Mouse (Mus musculus) embryonic facial prominence, embryonic 12.5 days (tissue): Measurements from ENCODE around the gene Tbc1d8b. TPM values are rescaled to one million over a fixed set of nuclear protein-coding genes. Genes with fewer than 3 reads are reported as not detected.

ENCODE experiments used
- ATAC-seq: fragments of 200-750 bp; cut with Nextera tagmentation; 2 replicates; pipeline ENCODE4 v1.8.0; 2017; ENCODE audit not compliant: insufficient number of reproducible peaks, insufficient read depth, low FRiP score, low TSS enrichment
- H3K27ac ChIP-seq: fragments of 300-500 bp; sonication (generic); 2 replicates; pipeline ENCODE4 v1.5.1; 2016; ENCODE audit warnings: mild to moderate bottlenecking
- H3K27me3 ChIP-seq: fragments of 300-500 bp; sonication (generic); 2 replicates; pipeline ENCODE4 v1.6.1; 2016; ENCODE audit warnings: mild to moderate bottlenecking, moderate library complexity
- H3K36me3 ChIP-seq: fragments of 300-500 bp; sonication (generic); 2 replicates; pipeline ENCODE4 v1.6.1; 2016; ENCODE audit warnings: mild to moderate bottlenecking
- H3K4me1 ChIP-seq: fragments of 300-500 bp; sonication (generic); 2 replicates; pipeline ENCODE4 v1.6.1; 2016
- H3K4me2 ChIP-seq: fragments of 300-500 bp; sonication (generic); replicated peaks from 2 replicates; pipeline ENCODE4 v1.6.1; 2016; ENCODE audit warnings: mild to moderate bottlenecking, moderate library complexity
- H3K4me3 ChIP-seq: fragments of 300-500 bp; sonication (generic); 2 replicates; pipeline ENCODE4 v1.5.1; 2016; ENCODE audit warnings: mild to moderate bottlenecking
- H3K9ac ChIP-seq: fragments of 300-500 bp; sonication (generic); 2 replicates; pipeline ENCODE4 v1.6.1; 2016; ENCODE audit warnings: mild to moderate bottlenecking, moderate library complexity
- H3K9me3 ChIP-seq: fragments of 300-500 bp; sonication (generic); 2 replicates; pipeline ENCODE4 v1.6.1; 2016; ENCODE audit warnings: mild to moderate bottlenecking, moderate library complexity
- WGBS: fragments of 180-500 bp; shearing (Covaris S2); methylation state at CpG from one replicate; pipeline ENCODE4 v1.1.7; 2016; 5-methylcytosine and 5-hydroxymethylcytosine counted together
- polyA plus RNA-seq: library from polyadenylated mRNA; unstranded; fragments of >200 nt; fragmentation: Nextera tagmentation; extraction: Ambion mirVana; gene quantifications from 2 replicates; pipeline ENCODE4 v1.2.1, GENCODE M21; 2016

Gene Tbc1d8b
- polyA plus RNA-seq, 1 experiment from 2014 or later = 1.9 TPM

DNA sequence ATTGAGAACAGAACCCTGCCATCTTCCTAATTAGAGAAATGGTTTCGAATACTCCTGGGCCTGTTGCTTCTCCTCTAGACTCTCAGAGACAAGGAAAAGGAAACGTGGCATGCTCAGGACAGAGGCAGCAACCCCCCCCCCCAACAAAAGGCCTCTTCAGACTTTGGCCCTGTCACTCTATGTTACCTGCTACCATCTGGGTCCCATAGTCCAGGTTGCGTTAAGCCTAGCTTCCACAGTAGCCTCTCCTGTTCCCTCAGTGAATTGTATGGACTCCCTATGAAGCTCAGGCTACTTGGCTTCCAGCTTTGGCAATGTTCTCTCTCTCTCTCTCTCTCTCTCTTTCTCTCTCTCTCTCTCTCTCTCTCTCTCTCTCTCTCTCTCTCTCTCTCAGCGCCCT is 96.8 kb downstream of the Tbc1d8b start:
- Histone ChIP-seq H3K9me3 (no peaks in the 10 kb centered on the region), H3K27ac (no peak overlapping the region), H3K4me1 (no peaks in the 10 kb centered on the region), H3K4me2 (no peak overlapping the region), H3K36me3 (no peaks in the 10 kb centered on the region), H3K4me3 (no peak overlapping the region), H3K9ac (no peak overlapping the region), H3K27me3 (peaks cover 5% of the 10 kb centered on the region; the same call in 1 of the 2 replicates)
- 82% methylated on average over 4 of the region's 4 CpGs for WGBS
- ATAC-seq = no peak

DNA sequence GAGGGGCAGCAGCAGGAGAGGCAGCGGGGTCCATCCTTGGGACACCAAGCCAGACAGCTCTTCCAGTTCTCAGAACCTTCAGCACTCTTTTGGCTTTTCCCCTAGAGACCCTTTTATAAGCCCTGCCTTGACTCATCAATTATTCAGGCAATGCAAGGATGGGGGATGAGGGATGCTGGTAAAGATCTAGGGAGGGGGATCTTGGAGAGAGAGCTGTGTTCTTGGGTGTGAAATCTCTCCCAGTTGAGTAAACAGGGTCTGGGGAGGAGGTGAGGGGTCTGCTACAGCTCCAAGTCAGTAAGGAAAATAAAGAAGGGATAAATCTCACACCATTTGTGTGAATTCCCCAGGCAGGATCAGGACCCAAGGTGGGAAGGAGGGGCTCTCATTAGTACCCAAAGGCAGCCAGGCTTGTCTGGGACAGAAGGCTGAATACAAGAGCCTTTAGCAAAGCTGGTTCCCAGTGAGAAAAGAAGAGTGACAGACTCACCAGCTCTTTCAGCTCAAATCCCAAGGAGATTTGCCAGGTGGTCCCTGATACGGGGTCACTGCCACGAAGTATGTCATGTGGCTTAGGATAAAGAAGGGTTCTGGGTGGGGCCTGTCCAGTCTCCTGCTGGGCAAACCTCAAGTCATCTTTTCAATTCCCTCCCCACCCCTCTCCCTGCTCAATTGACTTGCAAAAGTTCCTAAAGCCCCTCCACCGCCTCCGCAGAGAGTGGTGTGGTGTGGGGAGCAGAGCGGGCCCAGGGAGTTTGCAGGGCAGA is 97.7 kb downstream of the Tbc1d8b start, which contains the start of gene Ripply1:
Ripply1 (minus strand) TSS at position 76 of the 767 bp plus-strand sequence.
- Histone ChIP-seq H3K4me1 (no peaks in the 10 kb centered on the region), H3K36me3 (no peaks in the 10 kb centered on the region), H3K4me3 (no peak within 1 kb of the TSS), H3K9ac (no peak within 1 kb of the TSS), H3K4me2 (no peak within 1 kb of the TSS), H3K9me3 (no peaks in the 10 kb centered on the region), H3K27me3 (peaks cover 5% of the 10 kb centered on the region; the same call in 1 of the 2 replicates), H3K27ac (no peak within 1 kb of the TSS)
- WGBS = 36% methylated on average over 6 of the region's 6 CpGs
- no peak for ATAC-seq

DNA sequence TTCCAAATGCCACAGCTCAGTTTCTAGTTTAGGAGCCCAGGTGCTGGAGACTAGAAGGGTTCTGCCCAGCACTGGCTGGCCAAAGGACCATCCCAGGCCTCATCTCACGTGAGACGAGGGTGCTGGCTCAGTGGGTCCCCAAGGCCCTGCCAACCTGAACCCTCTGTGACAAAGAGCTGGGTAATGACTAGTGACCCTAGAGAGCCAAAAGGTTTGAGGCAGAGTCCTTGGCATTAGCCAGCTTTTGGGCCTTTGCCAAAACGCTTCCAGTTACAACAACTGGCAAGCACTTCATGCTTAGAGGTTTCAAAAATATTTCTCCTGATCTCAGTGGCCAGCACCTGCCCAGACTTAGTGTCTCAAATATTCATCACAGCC is 98.2 kb downstream of the Tbc1d8b start:
- ATAC-seq = no peak
- no peaks in the 10 kb centered on the region for H3K4me1 ChIP-seq
- H3K36me3 ChIP-seq = no peaks in the 10 kb centered on the region
- 53% methylated on average over 3 of the region's 3 CpGs for WGBS
- H3K27ac ChIP-seq = no peak overlapping the region
- H3K4me2 ChIP-seq = no peak overlapping the region
- peaks cover 5% of the 10 kb centered on the region; the same call in 1 of the 2 replicates for H3K27me3 ChIP-seq
- no peak overlapping the region for H3K9ac ChIP-seq
- no peaks in the 10 kb centered on the region for H3K9me3 ChIP-seq
- no peak overlapping the region for H3K4me3 ChIP-seq

DNA sequence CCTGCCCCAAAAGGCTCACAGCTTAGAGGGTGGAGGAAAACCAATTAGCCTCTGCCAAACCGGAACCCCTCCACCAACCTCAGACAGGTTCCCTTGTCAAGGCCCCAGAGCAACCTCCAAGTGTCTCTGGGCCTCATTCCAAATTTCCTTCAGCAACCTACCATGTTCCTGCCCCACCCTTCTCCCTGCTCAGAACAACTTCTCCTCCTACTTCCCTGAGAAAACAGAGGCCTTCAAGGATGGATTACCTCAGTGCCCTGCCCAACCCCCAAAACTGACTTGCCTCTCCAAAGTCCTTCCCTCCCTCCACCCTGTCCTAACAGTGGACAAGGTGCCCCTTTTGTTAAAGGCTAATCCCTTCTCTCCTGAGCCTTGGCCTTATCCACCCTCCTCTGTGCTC is 101.0 kb downstream of the Tbc1d8b start:
- H3K27me3 ChIP-seq = peaks cover 5% of the 10 kb centered on the region; the same call in 1 of the 2 replicates
- no peak for ATAC-seq
- 65% methylated on average over 1 of the region's 1 CpGs for WGBS
- no peak overlapping the region for H3K27ac ChIP-seq
- no peak overlapping the region for H3K9ac ChIP-seq
- no peaks in the 10 kb centered on the region for H3K36me3 ChIP-seq
- no peaks in the 10 kb centered on the region for H3K9me3 ChIP-seq
- no peak overlapping the region for H3K4me2 ChIP-seq
- H3K4me1 ChIP-seq = no peaks in the 10 kb centered on the region
- no peak overlapping the region for H3K4me3 ChIP-seq

DNA sequence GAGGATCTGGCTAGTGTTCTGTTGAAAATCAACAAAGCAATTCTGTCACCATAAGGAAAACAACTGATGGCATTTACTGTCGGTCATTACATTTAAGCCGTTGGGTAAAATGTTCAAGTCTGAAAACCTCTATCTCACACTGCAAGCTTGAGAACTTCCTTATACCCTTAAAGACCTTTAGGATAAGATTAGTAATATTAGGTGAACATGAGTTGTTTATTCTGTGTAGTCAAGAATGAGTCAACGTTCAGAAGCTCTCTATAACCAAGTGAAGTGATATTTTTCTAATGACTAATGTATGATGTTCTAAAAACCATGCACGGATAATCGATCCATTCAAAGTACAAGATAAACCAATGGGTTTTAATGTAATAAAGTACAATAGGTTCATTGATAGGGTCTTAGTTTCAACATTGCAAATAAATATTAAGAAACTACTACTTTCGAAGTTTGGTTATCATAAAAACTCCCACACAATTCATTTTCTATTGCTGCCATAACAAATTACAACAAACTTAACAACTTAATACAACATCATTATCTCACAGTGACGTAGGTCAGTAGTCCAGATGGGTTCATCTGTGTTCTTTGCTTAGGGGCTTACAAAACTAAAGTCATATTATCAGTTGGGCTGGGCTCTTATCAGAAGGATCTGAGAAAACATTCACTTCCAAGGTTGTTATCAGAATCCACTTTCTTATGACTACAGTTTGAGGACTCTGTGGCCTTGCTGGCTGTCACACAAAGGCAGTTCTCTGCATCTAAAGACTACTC is 109.5 kb downstream of the Tbc1d8b start:
- peaks cover 9% of the 10 kb centered on the region; the same call in 1 of the 2 replicates for H3K27me3 ChIP-seq
- H3K27ac ChIP-seq = no peak overlapping the region
- H3K9ac ChIP-seq = no peak overlapping the region
- WGBS = 82% methylated on average over 7 of the region's 7 CpGs
- no peaks in the 10 kb centered on the region for H3K9me3 ChIP-seq
- H3K4me1 ChIP-seq = no peaks in the 10 kb centered on the region
- no peak for ATAC-seq
- no peak overlapping the region for H3K4me3 ChIP-seq
- H3K4me2 ChIP-seq = no peak overlapping the region
- H3K36me3 ChIP-seq = no peaks in the 10 kb centered on the region

DNA sequence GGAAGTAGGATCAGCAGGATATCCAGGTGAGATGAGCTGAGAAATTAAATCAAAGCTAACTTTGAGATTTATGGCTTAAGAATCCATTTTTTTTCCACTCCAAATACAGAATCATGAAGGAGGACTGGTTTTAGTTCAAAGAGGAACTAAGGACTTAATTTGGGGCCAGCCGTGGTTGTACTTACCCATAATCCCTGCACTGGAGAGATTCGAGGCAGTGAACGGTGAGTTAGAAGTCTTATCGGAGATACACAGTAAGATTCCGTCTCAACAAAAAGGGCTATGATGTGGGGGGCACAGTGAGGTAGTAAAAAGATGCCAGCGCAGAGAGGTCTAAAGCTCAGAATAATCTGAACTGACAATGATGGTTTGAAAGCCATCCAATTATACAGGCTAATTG is 111.2 kb downstream of the Tbc1d8b start:
- H3K9ac ChIP-seq = no peak overlapping the region
- H3K27me3 ChIP-seq = peaks cover 15% of the 10 kb centered on the region; the same call in 1 of the 2 replicates
- no peak overlapping the region for H3K27ac ChIP-seq
- no peaks in the 10 kb centered on the region for H3K4me1 ChIP-seq
- no peaks in the 10 kb centered on the region for H3K36me3 ChIP-seq
- no peak overlapping the region for H3K4me2 ChIP-seq
- 71% methylated on average over 6 of the region's 6 CpGs for WGBS
- no peak overlapping the region for H3K4me3 ChIP-seq
- H3K9me3 ChIP-seq = no peaks in the 10 kb centered on the region
- ATAC-seq = no peak

DNA sequence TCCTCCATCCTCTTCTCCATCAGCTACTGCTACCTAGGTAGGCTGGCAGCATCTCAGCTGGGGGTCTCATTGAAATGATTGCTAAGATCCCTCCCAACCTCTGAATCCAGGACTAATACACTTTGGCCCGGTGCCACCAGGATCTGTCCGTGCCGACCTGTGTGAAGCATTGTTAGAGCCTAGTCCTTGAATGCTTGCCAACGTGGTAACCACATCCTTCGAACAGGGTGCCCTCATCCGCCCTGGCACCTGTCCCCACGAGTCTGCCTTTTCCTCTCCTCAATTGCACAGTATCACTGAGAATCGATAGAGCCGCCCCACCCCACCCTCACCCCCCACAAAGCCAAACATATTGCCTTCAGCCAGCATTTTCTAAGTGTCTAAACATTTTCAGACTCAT is 113.1 kb downstream of the Tbc1d8b start:
- 77% methylated on average over 9 of the region's 9 CpGs for WGBS
- H3K9me3 ChIP-seq = no peaks in the 10 kb centered on the region
- no peaks in the 10 kb centered on the region for H3K4me1 ChIP-seq
- no peak overlapping the region for H3K4me2 ChIP-seq
- H3K36me3 ChIP-seq = no peaks in the 10 kb centered on the region
- no peak overlapping the region for H3K9ac ChIP-seq
- no peak overlapping the region for H3K4me3 ChIP-seq
- H3K27ac ChIP-seq = no peak overlapping the region
- peaks cover 13% of the 10 kb centered on the region; the same call in 1 of the 2 replicates for H3K27me3 ChIP-seq
- ATAC-seq = no peak

DNA sequence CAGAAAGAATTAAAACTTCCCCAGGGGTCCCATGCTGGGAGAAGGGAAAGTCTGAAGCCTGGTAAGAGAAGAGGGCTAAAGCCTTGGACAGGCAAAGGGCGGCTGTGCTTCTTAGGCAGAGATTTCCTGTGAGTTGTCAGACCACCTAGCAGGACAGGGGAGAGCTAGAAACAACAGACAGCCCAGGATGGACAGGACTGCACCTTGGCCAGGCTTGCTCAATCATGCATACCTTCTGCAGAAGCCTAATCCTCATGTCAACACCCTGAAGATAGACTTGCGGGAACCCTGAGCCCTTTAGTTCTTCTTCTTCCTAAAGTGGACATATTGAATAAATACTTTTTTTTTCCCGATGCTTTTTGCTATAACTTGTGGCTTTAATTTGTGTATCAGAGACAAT is 115.2 kb downstream of the Tbc1d8b start:
- no peaks in the 10 kb centered on the region for H3K9me3 ChIP-seq
- no peaks in the 10 kb centered on the region for H3K36me3 ChIP-seq
- H3K27ac ChIP-seq = no peak overlapping the region
- no peak for ATAC-seq
- H3K27me3 ChIP-seq = peaks cover 13% of the 10 kb centered on the region; the same call in 1 of the 2 replicates
- no peaks in the 10 kb centered on the region for H3K4me1 ChIP-seq
- WGBS = 70% methylated on average over 3 of the region's 3 CpGs
- no peak overlapping the region for H3K9ac ChIP-seq
- H3K4me2 ChIP-seq = no peak overlapping the region
- H3K4me3 ChIP-seq = no peak overlapping the region

DNA sequence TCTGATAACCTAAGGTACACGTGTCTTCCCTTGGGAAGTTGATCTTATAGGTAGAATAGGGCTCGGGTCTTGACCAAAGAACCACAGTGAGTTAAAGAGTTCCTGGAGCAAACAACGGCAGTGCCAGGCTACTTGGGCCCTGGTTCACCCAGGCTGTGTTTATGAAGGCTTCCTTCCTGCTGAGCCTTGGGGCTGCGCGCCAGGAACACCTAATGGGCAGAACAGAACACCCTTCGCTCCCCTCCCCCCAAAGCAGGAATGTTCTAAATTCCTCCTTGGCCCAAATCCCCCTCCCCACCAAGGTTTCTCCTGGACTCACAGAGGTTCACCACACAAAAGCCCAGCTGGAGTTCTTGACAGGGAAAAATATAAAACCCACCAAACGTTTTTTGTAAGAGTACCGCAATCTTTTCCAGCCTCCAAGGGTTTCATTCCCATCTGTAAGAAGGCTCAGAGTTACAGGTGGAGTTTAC is 115.6 kb downstream of the Tbc1d8b start, which contains the start of gene Cldn2:
Cldn2 (plus strand) TSS at position 423 of the 473 bp plus-strand sequence.
- Histone ChIP-seq H3K27me3 (peaks cover 12% of the 10 kb centered on the region; the same call in 1 of the 2 replicates), H3K9ac (no peak within 1 kb of the TSS), H3K4me2 (no peak within 1 kb of the TSS), H3K9me3 (no peaks in the 10 kb centered on the region), H3K4me3 (no peak within 1 kb of the TSS), H3K4me1 (no peaks in the 10 kb centered on the region), H3K27ac (no peak within 1 kb of the TSS), H3K36me3 (no peaks in the 10 kb centered on the region)
- 62% methylated on average over 8 of the region's 8 CpGs for WGBS
- ATAC-seq = no peak
